Mouse (Mus musculus) C2C12 (cell line): Measurements from ENCODE around the gene Sult1a1.

Experiments used
- CEBPB ChIP-seq: IDR thresholded peaks from one replicate; pipeline ENCODE4 v1.6.1; 2011; ENCODE audit warnings: low read depth, mild to moderate bottlenecking, control low read depth, moderate library complexity
- CTCF ChIP-seq: IDR thresholded peaks from one replicate; pipeline ENCODE4 v1.5.1; 2011; ENCODE audit not compliant: control insufficient read depth, insufficient read depth, insufficient read length
- FOSL1 ChIP-seq: IDR thresholded peaks from one replicate; pipeline ENCODE4 v1.8.0; 2011; ENCODE audit warnings: mild to moderate bottlenecking, low read length; ENCODE audit not compliant: poor library complexity, insufficient read depth, severe bottlenecking
- MAX ChIP-seq: IDR thresholded peaks from one replicate; pipeline ENCODE4 v1.6.1; 2011; ENCODE audit warnings: mild to moderate bottlenecking, control low read depth
- MYOD1 ChIP-seq: IDR thresholded peaks from one replicate; pipeline ENCODE4 v1.6.1; 2011; ENCODE audit warnings: low read depth; ENCODE audit not compliant: control insufficient read depth, insufficient read length
- MYOG ChIP-seq: IDR thresholded peaks from one replicate; pipeline ENCODE4 v1.6.1; 2011; ENCODE audit not compliant: control insufficient read depth, insufficient read length; ENCODE audit errors: extremely low read depth
- USF1 ChIP-seq: IDR thresholded peaks from one replicate; pipeline ENCODE4 v1.6.1; 2011; ENCODE audit warnings: low read depth, mild to moderate bottlenecking, control low read depth, moderate library complexity

GRCm38 (mm10) chr7:126717566-126717965 lies 41.3 kb upstream of the Sult1a1 start:
- TF ChIP-seq CTCF, result no peak
- no peak for TF ChIP-seq USF1
- no peak for TF ChIP-seq MAX
- no peak for TF ChIP-seq MYOD1
- TF ChIP-seq CEBPB, result no peak
- TF ChIP-seq MYOG, result no peak
- no peak for TF ChIP-seq FOSL1
